Mouse (Mus musculus) gastrocnemius, postnatal 25 days (tissue): ENCODE data around the gene Gstm2. TPM values are rescaled to one million over a fixed set of nuclear protein-coding genes. Genes with fewer than 3 reads are reported as not detected.
A peak's percentile ranks its signal among the peaks of the same experiment; 100 is the strongest.
"Not testable (repeated sequence)": the region's sequence is repeated elsewhere in the genome, so short reads cannot be mapped to it uniquely, and the experiment has no call there.

Experiments used
- DNase-seq: peaks from one replicate; pipeline ENCODE4 v3.0.0; 2022
- total RNA-seq, 2 experiments: library from RNA; stranded (reverse); gene quantifications; 1 replicate in 1 of 2; 2 replicates in 1 of 2; pipeline ENCODE4 v1.2.3; 2021

The Gstm2 gene
- total RNA-seq, 2 experiments from 2014 or later = 77.6 to 100 TPM

DNA sequence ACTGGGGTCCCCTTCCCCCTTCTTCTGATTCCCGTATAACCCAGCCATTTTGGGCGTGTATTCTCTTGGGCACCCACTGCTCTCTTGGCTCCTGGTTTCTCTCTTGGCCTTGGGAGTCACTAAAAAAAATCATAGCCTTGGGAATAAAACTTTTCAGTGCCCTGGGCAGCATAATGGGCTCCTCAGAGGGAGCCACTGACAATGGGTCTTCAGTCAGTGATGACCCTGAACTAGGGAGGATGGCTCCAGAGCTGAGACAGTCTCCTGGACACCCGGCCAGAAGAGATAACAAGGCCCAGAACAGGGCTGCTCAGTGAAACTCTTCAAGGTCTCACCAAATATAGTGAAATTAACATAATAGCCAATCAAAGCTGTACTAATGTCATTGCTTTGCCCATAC is 12.3 kb upstream of the Gstm2 start:
- DNase-seq = no peak

DNA sequence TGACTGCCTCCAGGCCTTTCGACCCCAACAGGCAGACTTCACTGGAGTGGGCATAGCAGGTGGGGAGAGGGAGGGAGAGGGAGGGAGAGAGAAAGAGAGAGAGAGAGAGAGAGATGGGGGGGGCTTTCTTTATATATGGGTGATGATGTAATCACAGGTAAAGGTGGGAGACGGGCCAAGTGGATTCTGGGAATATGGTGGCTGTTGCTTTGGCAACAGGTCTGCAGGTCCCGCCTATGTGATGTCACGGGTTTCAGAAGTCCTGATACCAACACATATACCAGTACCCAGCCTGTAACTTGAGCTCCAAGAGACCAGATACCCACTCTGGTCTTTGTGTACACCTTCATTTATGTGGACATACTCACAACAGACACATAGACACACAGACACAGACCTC is 10.3 kb upstream of the Gstm2 start:
- DNase-seq = no peak

DNA sequence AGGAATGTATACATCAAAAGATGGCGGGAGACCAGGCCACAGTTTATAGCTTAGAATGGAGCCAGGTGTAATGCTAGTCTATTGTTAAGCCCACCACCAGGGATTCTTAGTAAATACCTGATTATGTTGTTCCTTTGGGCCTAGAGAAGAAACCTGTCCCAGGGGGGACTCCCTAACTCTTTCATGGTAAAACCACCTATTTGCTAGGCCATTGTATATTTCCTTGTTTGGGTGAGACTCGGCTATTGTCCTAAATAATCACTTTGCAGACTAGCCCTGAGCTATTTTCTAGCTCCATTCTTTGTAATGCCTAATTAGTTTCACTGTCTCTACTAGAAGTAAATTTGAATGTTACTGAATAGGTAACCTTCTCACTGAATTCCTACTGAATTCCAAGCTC is 9.7 kb upstream of the Gstm2 start:
- DNase-seq = not testable (repeated sequence)

DNA sequence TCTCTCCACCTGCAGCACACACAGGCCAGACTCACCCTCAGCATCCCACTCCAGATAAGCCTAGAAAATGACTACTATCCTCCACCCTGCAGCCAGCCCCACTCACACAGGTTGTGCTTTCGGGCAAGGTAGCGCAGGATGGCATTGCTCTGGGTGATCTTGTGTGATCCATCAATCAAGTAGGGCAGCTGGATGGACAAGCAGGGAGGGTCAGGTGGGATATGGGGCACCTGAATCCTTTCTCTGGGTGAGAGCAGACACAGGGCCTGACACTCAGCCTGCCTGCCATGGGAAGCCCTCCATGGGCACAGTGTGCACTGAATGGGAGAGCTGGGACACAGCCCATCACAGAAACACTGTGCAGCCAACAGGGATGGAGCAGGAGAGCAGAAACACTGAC is 1.1 kb downstream of the Gstm2 start:
- not testable (repeated sequence) for DNase-seq

DNA sequence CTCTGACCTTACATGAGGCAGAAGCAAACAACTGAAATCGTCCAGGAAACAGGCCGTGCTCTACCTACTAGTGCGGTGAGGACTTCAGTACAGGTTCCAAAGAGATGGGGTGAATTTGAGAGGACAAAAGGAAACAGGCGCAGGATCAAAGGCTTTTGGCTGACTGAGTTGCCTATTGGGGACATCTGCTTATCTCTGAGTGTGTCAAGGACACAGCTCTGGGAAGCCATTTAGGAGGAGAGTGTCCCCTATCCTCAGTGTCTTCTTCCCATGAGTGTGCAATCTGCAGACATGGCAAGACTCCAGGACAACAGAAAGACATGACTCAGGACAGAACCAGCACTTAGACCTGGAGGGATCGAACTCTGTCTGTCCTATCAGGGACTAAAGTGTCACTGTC is 1.8 kb downstream of the Gstm2 start:
- DNase-seq = no peak

DNA sequence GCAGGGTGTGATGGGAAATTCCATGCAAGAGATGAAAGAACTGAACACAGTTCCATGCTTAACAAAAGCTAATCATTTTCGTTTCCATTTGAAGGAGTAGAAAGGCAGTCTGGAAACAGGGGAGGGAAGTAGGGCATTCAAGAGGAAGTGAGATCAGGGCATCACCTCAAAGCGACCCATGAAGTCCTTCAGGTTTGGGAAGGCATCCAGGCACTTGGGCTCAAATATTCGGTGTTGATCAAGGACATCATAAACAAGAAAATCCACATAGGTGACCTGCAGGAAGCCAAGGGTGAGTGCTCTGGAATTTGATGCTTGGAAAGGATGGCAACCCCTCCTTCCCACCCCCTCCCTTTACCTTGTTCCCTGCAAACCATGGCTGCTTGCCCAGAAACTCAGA is 2.5 kb downstream of the Gstm2 start:
- no peak for DNase-seq

DNA sequence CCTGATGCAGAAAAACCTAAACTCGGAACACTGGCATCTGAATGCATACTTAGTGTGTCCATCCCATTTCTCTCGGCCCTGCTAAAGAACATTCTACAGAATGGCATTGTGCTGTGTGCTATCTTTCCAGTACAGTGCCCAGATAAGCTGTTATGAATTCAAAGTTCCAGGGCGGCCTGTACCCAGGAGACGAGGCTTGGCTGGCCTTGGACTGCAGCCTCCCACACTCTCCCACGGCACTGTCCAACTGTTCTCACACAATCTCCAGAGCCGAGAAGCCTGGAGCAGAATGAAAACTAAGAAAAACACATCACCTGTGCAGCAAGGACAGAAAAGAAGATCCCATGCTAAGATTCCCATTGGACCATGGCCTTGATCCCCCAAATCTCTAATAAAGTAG is 3.5 kb downstream of the Gstm2 start:
- DNase-seq = no peak

DNA sequence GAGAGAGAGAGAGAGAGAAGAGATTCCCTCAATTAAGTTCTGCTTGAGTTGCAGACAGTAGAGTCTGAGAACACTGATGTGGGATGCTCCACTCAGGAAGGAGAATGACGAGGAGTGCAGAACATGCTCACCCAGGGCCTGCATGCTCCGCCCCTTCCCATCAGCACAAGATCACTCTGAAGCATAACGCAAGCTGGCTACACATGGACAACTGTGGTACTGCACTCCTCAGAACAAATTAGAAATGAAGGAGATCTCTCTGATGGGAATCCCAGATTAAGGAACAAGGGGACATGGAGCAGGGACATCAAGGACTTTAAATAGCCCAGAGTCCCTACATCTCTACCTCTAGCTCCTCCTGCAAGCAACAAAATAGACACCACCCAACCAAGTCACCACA is 5.0 kb downstream of the Gstm2 start:
- DNase-seq = no peak

DNA sequence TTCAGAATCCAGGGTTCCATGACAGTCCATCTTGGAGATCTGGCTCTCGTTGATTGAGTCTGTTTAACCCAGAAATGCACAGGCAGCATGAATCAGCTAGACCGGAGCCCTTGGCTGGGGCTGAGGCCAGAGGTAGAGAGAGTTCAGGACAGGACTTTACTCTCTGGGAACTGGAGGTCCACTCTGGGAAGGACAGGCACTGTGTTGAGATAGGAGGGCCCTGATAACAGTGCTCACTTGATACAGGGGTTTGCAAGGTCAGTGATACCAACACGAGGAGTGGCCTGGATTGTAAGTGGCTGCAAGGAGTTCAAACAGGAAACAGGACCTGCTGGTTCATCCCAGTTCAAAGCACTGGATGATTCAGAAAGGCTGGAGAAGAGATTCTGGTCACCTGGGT is 8.6 kb downstream of the Gstm2 start:
- no peak for DNase-seq

DNA sequence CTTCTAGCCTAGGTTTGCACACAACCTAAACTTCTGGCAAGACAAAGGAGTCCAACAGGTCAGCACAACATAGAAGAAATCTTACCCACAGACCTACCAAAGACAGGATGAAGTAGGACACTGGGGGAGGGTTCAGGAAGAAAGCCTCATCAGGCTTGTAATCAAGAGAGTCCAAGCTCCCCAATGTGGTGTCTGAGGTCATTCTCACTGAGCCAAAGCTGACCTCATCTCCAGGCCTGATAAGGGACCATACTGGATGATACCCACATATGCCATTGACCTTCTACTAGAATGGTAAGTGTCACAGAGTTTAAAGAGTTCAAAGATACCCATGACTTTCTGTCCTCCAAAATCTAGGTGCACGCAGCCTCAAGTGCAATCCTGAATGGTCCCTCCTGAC is 12.0 kb downstream of the Gstm2 start:
- DNase-seq = no peak

DNA sequence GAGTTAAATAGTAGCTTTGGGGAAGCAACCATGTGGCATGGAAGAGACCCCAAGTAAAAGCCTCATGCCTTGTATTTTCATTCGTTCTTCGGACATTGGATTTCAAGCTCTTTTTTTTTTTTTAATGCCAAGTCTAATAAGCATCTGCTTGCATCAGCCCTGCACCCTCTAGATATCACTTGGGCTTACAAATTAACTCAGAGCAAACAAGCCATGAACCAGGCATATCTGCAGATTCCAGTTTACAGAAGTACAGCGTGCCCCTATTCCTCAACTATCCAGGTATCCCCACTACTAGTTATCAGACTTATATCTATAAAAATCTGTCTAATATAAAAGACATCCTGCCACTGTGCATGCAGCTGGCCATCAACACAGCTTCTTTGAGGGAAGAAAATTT is 14.2 kb downstream of the Gstm2 start:
- DNase-seq = no peak

DNA sequence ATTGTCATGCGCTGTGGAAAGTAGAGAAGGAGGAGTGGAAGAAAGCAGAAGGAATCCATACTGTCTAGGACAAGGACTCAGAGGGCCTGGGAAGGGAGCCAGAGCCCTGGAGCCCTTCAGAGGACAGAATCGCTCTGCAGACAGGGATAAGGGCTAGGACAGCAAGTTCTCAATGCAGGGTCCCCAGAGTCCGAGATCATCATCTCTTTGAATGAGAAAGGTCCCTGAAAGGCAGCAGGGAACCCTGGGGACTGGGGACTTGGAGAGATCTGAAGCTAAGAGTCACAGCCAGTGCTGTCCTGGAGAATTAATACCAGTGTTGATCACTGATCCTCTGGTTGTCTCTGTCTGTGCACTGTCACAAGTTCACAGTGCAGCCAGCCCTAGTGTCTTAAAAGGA is 15.2 kb downstream of the Gstm2 start:
- DNase-seq = not testable (repeated sequence)

DNA sequence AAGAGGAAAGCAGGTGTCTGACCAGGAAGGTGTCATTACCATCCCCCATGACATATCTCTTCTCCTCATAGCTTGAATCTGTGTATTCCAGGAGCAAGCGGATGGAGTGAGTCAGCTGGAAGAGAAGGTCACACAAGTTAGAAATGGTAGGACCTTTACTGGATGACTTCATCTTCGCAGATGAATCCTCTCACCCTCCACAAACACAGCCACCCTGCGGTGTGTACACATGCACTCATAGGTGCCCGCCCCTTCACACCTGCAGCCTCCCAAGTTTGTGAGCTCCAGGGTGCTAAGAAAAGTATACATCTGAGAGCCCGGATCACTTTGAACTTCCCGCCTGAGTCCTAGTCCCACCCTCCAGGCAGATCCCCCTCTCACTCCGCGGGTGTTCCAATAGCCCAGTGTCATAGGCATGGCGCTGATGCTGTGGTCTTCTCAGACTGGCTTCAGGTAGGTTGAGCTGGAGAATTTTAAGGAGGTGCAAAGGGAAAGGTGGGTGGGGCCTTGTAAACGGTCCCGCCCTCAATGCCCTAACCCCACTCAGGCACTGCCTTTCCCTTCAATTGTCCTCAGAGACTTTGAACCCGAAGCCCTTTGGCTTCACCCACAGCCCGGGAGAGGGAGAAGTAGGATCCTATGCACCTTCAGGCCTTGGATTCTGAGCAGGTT is 17.4 kb downstream of the Gstm2 start, which contains the start of gene Gstm3:
Gene Gstm3 (minus strand): TSS at position 560 of the 672 bp plus-strand sequence.
- no peak for DNase-seq

DNA sequence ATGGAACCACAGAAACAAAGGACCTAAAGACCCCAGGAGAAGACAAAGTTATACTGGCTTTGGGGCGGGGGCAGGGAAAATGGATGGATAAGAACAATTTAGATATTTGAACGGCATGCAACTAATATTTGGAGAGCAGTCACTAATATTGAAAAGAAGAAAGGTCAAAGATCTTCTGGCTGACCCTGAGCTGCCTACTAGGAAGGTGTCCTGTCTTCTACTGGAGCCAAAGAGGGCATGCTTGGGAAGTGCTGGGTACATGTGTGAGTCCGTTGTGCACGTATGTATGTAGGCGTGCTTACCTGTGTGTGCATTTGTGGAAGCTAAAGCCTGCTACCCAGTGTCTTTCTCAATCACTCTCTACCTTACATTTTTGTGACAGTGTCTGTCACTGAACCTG is 19.6 kb downstream of the Gstm2 start:
- no peak for DNase-seq

DNA sequence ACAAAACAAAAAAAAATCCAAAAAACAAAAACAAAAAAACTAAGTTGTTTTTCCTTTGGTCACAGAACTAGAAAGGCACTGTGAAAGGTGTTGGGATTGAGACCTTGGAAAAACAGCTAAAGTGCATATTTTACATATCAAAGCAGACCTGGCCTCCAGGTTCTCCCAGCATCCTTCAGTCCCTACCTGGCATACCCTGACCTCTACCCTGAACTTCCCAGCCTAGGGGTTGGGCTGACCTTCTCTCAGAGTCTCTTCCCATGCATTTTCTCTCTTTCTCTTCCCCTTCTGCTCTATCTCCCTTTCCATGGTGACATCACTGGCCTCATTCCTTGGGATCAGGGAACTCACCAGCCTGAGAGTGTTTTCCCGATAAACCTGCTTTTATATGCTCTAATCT is 20.7 kb downstream of the Gstm2 start:
- no peak for DNase-seq

DNA sequence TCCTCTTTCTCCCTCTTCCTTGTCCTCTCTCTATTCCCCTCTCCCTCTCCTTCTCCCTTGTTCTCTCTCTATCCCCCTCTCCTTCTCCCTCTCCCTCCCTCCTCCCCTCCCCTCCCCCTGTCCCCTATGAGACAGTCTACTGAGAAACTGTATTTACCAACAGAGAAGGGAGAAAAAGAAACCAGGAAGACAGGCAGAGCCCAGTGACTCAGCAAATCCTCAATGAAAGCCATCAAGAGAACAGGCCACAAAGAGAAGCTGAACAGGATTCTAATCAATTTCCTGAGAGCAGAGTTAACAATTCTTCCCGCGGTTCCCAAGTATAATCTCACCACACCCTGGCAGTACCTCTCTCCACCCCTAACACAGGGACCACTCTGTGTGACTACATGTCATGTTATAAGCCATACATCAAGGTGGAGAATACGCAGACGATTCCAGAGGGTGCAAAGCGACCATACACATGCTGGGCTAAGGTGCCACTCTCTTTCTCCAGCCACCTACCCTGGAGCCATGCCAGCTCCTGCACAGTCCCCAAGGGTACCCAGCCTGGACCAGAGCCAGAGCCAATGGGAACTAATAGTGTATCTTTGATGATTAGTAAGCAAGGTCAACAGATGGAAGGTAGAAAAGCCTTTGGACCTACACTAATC is 21.5 kb downstream of the Gstm2 start:
- no peak for DNase-seq

DNA sequence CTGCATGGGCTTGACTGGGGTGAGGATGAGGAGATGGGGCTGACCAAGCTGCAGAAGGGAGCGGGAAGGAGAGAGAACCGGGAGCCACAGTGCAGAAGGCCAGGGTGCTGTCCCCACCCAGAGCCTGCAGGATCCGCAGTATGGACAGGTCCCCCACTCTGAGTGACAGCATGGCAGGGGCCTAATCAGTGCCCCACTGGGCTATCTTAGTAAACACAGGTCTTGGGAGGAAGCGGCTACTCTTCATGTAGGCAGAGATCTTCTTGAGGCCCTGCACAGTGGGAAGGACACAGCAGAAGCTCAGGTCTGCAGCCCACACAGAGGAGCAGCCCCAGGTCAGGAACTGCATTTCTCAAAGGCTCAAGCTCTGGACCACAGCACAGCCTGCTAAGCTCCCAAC is 22.2 kb downstream of the Gstm2 start:
- no peak for DNase-seq

DNA sequence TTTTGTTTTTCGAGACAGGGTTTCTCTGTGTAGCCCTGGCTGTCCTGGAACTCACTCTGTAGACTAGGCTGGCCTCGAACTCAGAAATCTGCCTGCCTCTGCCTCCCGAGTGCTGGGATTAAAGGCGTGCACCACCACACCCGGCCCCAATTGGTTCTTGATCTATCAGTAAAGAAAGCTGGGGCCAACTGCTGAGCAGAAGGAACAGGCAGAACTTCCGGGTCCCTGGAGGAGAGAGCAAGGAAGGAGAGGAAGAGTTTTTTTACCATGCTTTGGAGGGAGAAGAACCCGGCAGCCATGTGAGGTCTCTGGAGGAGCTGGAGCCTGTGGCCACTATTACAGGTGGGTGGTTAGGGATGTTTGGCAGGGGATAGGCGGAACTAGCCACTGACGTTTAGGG is 31.0 kb downstream of the Gstm2 start:
- not testable (repeated sequence) for DNase-seq

DNA sequence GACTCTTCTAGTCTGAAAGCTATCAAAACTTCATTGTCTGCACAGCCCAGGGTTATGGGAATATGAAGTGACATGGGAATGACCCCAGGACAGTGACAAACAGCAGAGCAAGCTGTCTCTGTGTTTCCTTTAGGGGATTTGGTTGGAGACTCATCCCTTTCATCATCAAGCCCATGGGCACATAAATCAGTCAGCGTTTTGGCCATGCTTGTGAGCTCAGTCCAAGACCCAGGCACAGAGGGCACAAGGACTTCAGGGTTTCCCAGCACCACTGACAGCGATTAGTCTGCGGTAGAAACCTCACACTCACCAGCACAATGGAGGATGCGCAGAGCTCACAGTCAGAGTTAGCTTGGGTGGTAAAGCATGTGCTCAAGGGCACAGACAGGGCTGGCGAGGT is 32.3 kb downstream of the Gstm2 start:
- DNase-seq = no peak

DNA sequence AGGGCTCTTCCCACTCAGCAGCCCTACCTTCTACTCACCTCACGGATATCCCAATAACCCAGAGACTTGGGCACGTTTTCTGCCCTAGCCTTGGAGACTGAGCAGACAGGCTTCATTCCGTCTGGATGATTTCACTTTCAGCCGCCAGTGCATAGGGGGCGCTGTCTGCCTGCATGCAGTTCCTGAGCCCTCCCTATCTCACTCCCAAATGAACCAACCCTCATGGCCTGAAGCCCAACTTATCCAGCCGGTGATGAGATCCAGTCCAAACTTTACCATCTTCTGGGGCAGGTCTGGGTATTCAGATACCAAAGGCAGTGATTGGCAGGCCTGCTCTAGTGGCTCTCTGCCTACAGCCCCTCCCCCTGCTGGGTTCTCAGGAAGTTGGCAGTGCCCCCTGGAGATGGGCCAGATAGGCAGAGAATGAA is 32.9 kb downstream of the Gstm2 start:
- DNase-seq = peak; percentile 55

DNA sequence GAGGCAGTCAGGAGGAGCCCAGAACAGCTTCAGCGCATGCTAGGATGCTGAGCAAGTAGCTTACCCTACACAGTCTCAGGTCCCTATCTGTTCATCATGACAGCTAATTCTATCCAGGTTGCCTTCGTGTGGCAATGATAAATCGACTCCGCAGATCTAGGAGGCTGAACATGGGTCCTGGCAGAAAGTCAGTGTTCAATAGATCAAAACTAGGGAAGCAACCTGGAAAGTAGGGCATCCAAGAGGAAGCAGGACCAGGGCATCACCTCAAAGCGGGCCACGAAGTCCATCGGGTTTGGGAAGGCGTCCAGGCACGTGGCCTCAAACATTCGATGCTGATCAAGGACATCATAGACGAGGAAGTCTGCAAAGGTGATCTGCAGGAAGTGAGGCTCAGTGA is 35.7 kb downstream of the Gstm2 start:
- no peak for DNase-seq

DNA sequence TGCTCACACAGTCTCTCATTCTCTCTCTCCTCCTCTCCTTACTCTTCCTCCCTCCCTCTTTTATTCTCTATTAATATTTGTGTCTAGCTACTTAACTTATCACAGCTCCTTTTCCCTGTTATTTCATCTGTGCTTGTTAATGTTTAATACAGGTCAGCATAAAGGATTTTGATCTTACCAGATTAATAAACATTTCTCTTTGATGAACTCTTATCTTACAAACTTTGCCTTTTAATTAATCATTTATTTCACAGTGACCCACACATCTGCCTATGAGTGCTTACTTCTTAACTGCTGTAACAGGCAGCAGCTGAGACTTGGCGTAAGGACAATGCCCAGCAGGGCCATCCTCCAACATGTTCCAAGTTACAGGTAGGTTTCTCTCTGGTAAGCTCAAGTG is 36.8 kb downstream of the Gstm2 start:
- not testable (repeated sequence) for DNase-seq

DNA sequence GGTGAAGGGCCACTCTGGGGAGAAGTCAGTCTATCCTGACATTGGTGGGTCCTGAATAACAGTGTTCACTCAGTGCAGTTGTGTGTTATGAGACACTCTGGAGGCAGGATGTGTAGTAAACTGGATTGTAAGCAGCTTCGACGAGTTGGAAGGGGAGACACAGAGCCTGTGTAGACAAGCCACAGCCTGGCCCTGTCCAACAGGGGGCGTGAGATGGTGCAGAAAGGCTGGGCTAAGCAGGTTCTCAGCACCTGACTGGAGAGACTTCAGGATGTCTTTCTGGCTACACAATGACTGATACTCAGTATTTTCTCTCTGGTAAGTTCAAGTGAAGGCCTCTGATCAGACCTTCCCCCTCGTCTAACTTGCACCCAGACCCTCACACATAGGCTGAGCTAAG is 40.5 kb downstream of the Gstm2 start:
- no peak for DNase-seq
